Mouse (Mus musculus): ENCODE data around the gene Rnpepl1.

- TF ChIP-seq CTCF (IDR thresholded peaks at IDR 0.05; ENCODE audit: low read depth, low read length) (no peak), POLR2A (IDR thresholded peaks at IDR 0.05; ENCODE audit: insufficient read depth, low read length) (no peak), EP300 (IDR thresholded peaks at IDR 0.05; ENCODE audit: insufficient read depth, low read depth, low read length) (no peak)
These were observed 43.1 kb downstream of the Rnpepl1 start for GRCm38 (mm10) chr1:92953641-92954040.
